Mouse (Mus musculus): Measurements from ENCODE around the gene Nmnat2. TPM values are rescaled to one million over a fixed set of nuclear protein-coding genes. Genes with fewer than 3 reads are reported as not detected.
A peak's percentile ranks its signal among the peaks of the same experiment; 100 is the strongest.

Gene Nmnat2
- total RNA-seq (2014; rRNA removed) (145 and 152 TPM in 2 replicates), polyA plus RNA-seq (2015; fragmentation: Nextera tagmentation; extraction: Ambion mirVana) (80.4 and 87.6 TPM in 2 replicates)

- no peak for TF ChIP-seq CTCF (IDR thresholded peaks at IDR 0.05)
- Histone ChIP-seq H3K36me3 (ENCODE audit: insufficient read depth, low read length) (no peaks in the 10 kb centered on the region), H3K9ac (replicated peaks; ENCODE audit: low read length, poor library complexity, severe bottlenecking) (peak within 1 kb of the TSS; percentile 83), H3K4me2 (ENCODE audit: low read depth, low read length, poor library complexity, severe bottlenecking) (peak within 1 kb of the TSS; percentile 79), H3K4me1 (ENCODE audit: insufficient read depth, low read length) (peaks cover 5% of the 10 kb centered on the region; the same call in 1 of the 2 replicates), H3K9me3 (ENCODE audit: low read length) (no peaks in the 10 kb centered on the region), H3K4me3 (ENCODE audit: low read depth, low read length) (peak within 1 kb of the TSS; percentile 77), H3K27me3 (ENCODE audit: insufficient read depth, low read length) (no peaks in the 10 kb centered on the region), H3K27ac (ENCODE audit: low read depth, low read length) (peak within 1 kb of the TSS; percentile 85)
- DNase-seq (ENCODE audit: low spot score) (peak; percentile 88), ATAC-seq (ENCODE audit: low FRiP score) (peak; percentile 87)
- WGBS: under 1% methylated on average over 40 of the region's 42 CpGs
Observed at GRCm38 (mm10) chr1:152954821-152955523, at the start of gene Nmnat2. Gene Nmnat2 (plus strand): TSS chr1:152954993.

- Histone ChIP-seq H3K4me1 (ENCODE audit: insufficient read depth, low read length) (no peaks in the 10 kb centered on the region), H3K27ac (ENCODE audit: low read depth, low read length) (no peak overlapping the region), H3K27me3 (ENCODE audit: insufficient read depth, low read length) (no peaks in the 10 kb centered on the region), H3K9me3 (ENCODE audit: low read length) (no peaks in the 10 kb centered on the region), H3K4me3 (ENCODE audit: low read depth, low read length) (no peak overlapping the region), H3K36me3 (ENCODE audit: insufficient read depth, low read length) (no peaks in the 10 kb centered on the region), H3K4me2 (ENCODE audit: low read depth, low read length, poor library complexity, severe bottlenecking) (no peak overlapping the region), H3K9ac (replicated peaks; ENCODE audit: low read length, poor library complexity, severe bottlenecking) (no peak overlapping the region)
- WGBS: 78% methylated on average over 6 of the region's 6 CpGs
- ATAC-seq (ENCODE audit: low FRiP score) (no peak), DNase-seq (ENCODE audit: low spot score) (peak; percentile 46)
- TF ChIP-seq CTCF (IDR thresholded peaks at IDR 0.05): no peak
Observed at GRCm38 (mm10) chr1:152913483-152914460, 41.0 kb upstream of the Nmnat2 start.

GRCm38 (mm10) chr1:152915766-152916165 is 39.0 kb upstream of the Nmnat2 start:
- WGBS: 17% methylated on average over 5 of the region's 5 CpGs
- Histone ChIP-seq H3K9me3 (ENCODE audit: low read length) (no peaks in the 10 kb centered on the region), H3K27ac (ENCODE audit: low read depth, low read length) (no peak overlapping the region), H3K4me3 (ENCODE audit: low read depth, low read length) (no peak overlapping the region), H3K4me1 (ENCODE audit: insufficient read depth, low read length) (no peaks in the 10 kb centered on the region), H3K27me3 (ENCODE audit: insufficient read depth, low read length) (no peaks in the 10 kb centered on the region), H3K9ac (replicated peaks; ENCODE audit: low read length, poor library complexity, severe bottlenecking) (no peak overlapping the region), H3K4me2 (ENCODE audit: low read depth, low read length, poor library complexity, severe bottlenecking) (no peak overlapping the region), H3K36me3 (ENCODE audit: insufficient read depth, low read length) (no peaks in the 10 kb centered on the region)
- DNase-seq (ENCODE audit: low spot score): no peak
- no peak for ATAC-seq (ENCODE audit: low FRiP score)
- no peak for TF ChIP-seq CTCF (IDR thresholded peaks at IDR 0.05)

GRCm38 (mm10) chr1:152916936-152917335 is 37.9 kb upstream of the Nmnat2 start:
- Histone ChIP-seq H3K36me3 (ENCODE audit: insufficient read depth, low read length) (no peaks in the 10 kb centered on the region), H3K9me3 (ENCODE audit: low read length) (no peaks in the 10 kb centered on the region), H3K9ac (replicated peaks; ENCODE audit: low read length, poor library complexity, severe bottlenecking) (no peak overlapping the region), H3K27ac (ENCODE audit: low read depth, low read length) (no peak overlapping the region), H3K4me1 (ENCODE audit: insufficient read depth, low read length) (no peaks in the 10 kb centered on the region), H3K4me2 (ENCODE audit: low read depth, low read length, poor library complexity, severe bottlenecking) (no peak overlapping the region), H3K27me3 (ENCODE audit: insufficient read depth, low read length) (no peaks in the 10 kb centered on the region), H3K4me3 (ENCODE audit: low read depth, low read length) (no peak overlapping the region)
- no peak for TF ChIP-seq CTCF (IDR thresholded peaks at IDR 0.05)
- no peak for DNase-seq (ENCODE audit: low spot score)
- WGBS: 85% methylated on average over 5 of the region's 5 CpGs
- no peak for ATAC-seq (ENCODE audit: low FRiP score)

GRCm38 (mm10) chr1:152917626-152918025 is 37.2 kb upstream of the Nmnat2 start:
- WGBS: 77% methylated on average over 4 of the region's 4 CpGs
- no peak overlapping the region for H3K9ac ChIP-seq (replicated peaks; ENCODE audit: low read length, poor library complexity, severe bottlenecking)
- ATAC-seq (ENCODE audit: low FRiP score) (no peak), DNase-seq (ENCODE audit: low spot score) (no peak)
- no peak overlapping the region for H3K4me3 ChIP-seq (ENCODE audit: low read depth, low read length)
- no peaks in the 10 kb centered on the region for H3K9me3 ChIP-seq (ENCODE audit: low read length)
- no peak overlapping the region for H3K4me2 ChIP-seq (ENCODE audit: low read depth, low read length, poor library complexity, severe bottlenecking)
- no peak for TF ChIP-seq CTCF (IDR thresholded peaks at IDR 0.05)
- H3K4me1 ChIP-seq (ENCODE audit: insufficient read depth, low read length): no peaks in the 10 kb centered on the region
- no peak overlapping the region for H3K27ac ChIP-seq (ENCODE audit: low read depth, low read length)
- H3K27me3 ChIP-seq (ENCODE audit: insufficient read depth, low read length): no peaks in the 10 kb centered on the region
- no peaks in the 10 kb centered on the region for H3K36me3 ChIP-seq (ENCODE audit: insufficient read depth, low read length)

Data from midbrain, postnatal 0 days (tissue).